Mouse (Mus musculus) embryonic facial prominence, embryonic 10.5 days (tissue): ENCODE measurements around the gene Ldah. TPM values are rescaled to one million over a fixed set of nuclear protein-coding genes. Genes with fewer than 3 reads are reported as not detected.
"Not testable (repeated sequence)": the region's sequence is repeated elsewhere in the genome, so short reads cannot be mapped to it uniquely, and the experiment has no call there.

Experiments used
- DNase-seq: peaks from one replicate; pipeline ENCODE4 v3.0.0-alpha.2; 2017; ENCODE audit warnings: low spot score
- H3K27ac ChIP-seq: fragments of 300-500 bp; sonication (generic); replicated peaks from 2 replicates; pipeline ENCODE4 v1.5.1; 2016; ENCODE audit warnings: mild to moderate bottlenecking
- H3K27me3 ChIP-seq: fragments of 300-500 bp; sonication (generic); replicated peaks from 2 replicates; pipeline ENCODE4 v1.6.1; 2016; ENCODE audit warnings: low read depth, mild to moderate bottlenecking; ENCODE audit not compliant: poor library complexity, severe bottlenecking
- H3K36me3 ChIP-seq: fragments of 300-500 bp; sonication (generic); replicated peaks from 2 replicates; pipeline ENCODE4 v1.6.1; 2016; ENCODE audit warnings: mild to moderate bottlenecking, moderate library complexity
- H3K4me1 ChIP-seq: fragments of 300-500 bp; sonication (generic); 2 replicates; pipeline ENCODE4 v1.6.1; 2016
- H3K4me3 ChIP-seq: fragments of 300-500 bp; sonication (generic); 2 replicates; pipeline ENCODE4 v1.5.1; 2016; ENCODE audit warnings: mild to moderate bottlenecking, moderate library complexity
- H3K9me3 ChIP-seq: fragments of 300-500 bp; sonication (generic); 2 replicates; pipeline ENCODE4 v1.6.1; 2016; ENCODE audit warnings: mild to moderate bottlenecking
- WGBS: fragments of 180-500 bp; shearing (Covaris S2); methylation state at CpG from one replicate; pipeline ENCODE4 v1.1.7; 2016; 5-methylcytosine and 5-hydroxymethylcytosine counted together
- polyA plus RNA-seq: library from polyadenylated mRNA; unstranded; fragments of >200 nt; fragmentation: Nextera tagmentation; extraction: Ambion mirVana; gene quantifications from 2 replicates; pipeline ENCODE4 v1.2.1, GENCODE M21; 2016

Ldah gene
- polyA plus RNA-seq: 67.3 and 69.5 TPM in 2 replicates

GRCm38 (mm10) chr12:8207978-8208403 is at the start of gene Ldah:
Ldah (plus strand) TSS chr12:8208107.
- Histone ChIP-seq H3K9me3 (0 out of 2 replicates have a peak, but pooled peaks cover 4% of the 10 kb centered on the region), H3K4me3 (peak within 1 kb of the TSS; percentile 88), H3K36me3 (0 out of 2 replicates have a peak, but pooled peaks cover 4% of the 10 kb centered on the region), H3K27me3 (no peaks in the 10 kb centered on the region), H3K27ac (peak within 1 kb of the TSS; percentile 87), H3K4me1 (peaks cover 7% of the 10 kb centered on the region)
- peak; percentile 92 for DNase-seq
- WGBS: under 1% methylated on average over 34 of the region's 34 CpGs

DNA sequence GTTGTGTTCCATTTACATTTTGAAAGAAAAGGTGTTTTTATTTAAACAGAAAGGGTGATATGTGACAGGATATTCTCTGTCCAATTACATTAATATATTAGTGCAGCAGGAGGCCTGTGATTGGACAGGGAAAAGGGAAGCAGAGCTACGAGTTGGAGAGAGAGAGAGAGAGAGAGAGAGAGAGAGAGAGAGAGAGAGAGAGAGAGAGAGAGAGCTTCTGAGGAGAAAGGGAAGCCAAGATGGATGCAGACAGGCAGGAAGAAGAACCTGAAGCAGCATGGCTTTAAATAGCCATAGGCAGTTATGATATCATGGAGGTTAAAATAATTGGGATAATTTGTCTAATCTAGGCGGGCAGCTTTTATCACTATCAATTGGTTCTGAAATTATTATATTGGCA is 40.2 kb upstream of the Ldah start:
- no peak for DNase-seq
- no peaks in the 10 kb centered on the region for H3K4me1 ChIP-seq
- no peak overlapping the region for H3K27ac ChIP-seq
- 67% methylated on average over 2 of the region's 2 CpGs for WGBS
- H3K4me3 ChIP-seq: no peak overlapping the region
- no peaks in the 10 kb centered on the region for H3K9me3 ChIP-seq
- H3K27me3 ChIP-seq: no peaks in the 10 kb centered on the region
- no peaks in the 10 kb centered on the region for H3K36me3 ChIP-seq

DNA sequence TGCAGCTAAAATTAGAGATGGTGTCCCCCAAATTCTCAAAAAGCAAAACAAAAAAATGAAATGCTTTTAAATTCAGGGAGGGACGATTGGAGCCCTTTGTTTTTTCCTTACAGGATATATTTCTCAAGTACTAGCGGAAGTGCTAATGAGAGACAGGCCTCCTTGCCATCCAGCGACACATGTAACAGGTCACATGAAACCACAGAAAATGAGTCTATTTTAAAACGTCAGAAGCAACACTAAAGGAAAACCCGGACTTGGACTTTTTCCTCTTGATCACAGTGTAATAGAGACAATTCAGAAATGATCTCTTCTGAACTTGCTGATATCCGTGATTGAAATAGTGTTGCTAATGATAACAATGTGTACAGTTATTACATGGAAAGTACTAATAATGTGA is 27.0 kb upstream of the Ldah start:
- WGBS: 50% methylated on average over 6 of the region's 6 CpGs
- no peaks in the 10 kb centered on the region for H3K4me1 ChIP-seq
- H3K9me3 ChIP-seq: no peaks in the 10 kb centered on the region
- DNase-seq: peak; percentile 10
- no peak overlapping the region for H3K27ac ChIP-seq
- no peak overlapping the region for H3K4me3 ChIP-seq
- H3K27me3 ChIP-seq: no peaks in the 10 kb centered on the region
- no peaks in the 10 kb centered on the region for H3K36me3 ChIP-seq

- no peaks in the 10 kb centered on the region for H3K27me3 ChIP-seq
- no peaks in the 10 kb centered on the region for H3K36me3 ChIP-seq
- no peaks in the 10 kb centered on the region for H3K4me1 ChIP-seq
- no peaks in the 10 kb centered on the region for H3K9me3 ChIP-seq
- H3K4me3 ChIP-seq: no peak overlapping the region
- H3K27ac ChIP-seq: no peak overlapping the region
- no peak for DNase-seq
Observed at GRCm38 (mm10) chr12:8181744-8182143, 26.2 kb upstream of the Ldah start.

GRCm38 (mm10) chr12:8184518-8184917 is 23.4 kb upstream of the Ldah start:
- Histone ChIP-seq H3K4me3 (no peak overlapping the region), H3K9me3 (no peaks in the 10 kb centered on the region), H3K36me3 (no peaks in the 10 kb centered on the region), H3K4me1 (no peaks in the 10 kb centered on the region), H3K27ac (no peak overlapping the region), H3K27me3 (no peaks in the 10 kb centered on the region)
- no peak for DNase-seq

- no peak for DNase-seq
- Histone ChIP-seq H3K36me3 (no peaks in the 10 kb centered on the region), H3K27ac (no peak overlapping the region), H3K4me1 (no peaks in the 10 kb centered on the region), H3K4me3 (no peak overlapping the region), H3K9me3 (no peaks in the 10 kb centered on the region), H3K27me3 (no peaks in the 10 kb centered on the region)
Observed at GRCm38 (mm10) chr12:8188161-8188560, 19.7 kb upstream of the Ldah start.

DNA sequence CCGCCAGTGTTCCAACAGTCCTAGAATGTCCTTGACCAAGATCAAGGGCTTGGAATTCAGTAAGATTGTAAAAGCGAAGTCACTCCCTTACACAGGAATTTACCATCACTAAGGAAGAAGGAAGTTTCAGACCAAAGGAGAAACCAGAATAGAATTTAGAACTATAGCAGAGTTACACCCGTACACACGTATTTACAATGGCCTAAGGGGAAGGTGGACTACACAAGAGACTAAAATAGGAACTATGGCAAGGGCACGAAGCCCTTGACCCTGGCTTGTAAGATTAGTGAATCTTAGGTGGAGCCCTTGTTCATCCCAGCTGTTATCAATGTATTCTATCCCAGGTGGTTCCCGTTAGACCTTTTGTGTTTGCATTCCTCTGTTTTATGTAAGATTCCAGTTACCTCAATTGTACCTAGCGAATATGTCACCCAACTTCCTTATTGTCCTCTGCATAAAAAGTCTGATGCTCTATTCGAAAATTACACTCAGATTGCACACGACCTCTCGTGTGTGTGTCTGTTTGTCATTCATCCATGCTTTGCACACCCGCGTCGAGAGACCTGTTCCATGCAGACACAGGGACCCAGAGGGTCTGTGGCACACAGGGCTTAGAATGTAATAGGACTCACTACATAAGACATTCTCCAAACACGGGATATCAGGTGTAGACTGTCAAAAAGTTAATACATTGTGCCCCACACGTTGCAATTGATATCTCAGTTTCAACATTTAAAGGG is 18.9 kb upstream of the Ldah start:
- 87% methylated on average over 15 of the region's 15 CpGs for WGBS
- DNase-seq, H3K36me3 ChIP-seq, H3K4me1 ChIP-seq, H3K9me3 ChIP-seq, H3K27ac ChIP-seq, H3K4me3 ChIP-seq, H3K27me3 ChIP-seq: not testable (repeated sequence)

GRCm38 (mm10) chr12:8189722-8190121 is 18.2 kb upstream of the Ldah start:
- Histone ChIP-seq H3K36me3 (no peaks in the 10 kb centered on the region), H3K4me1 (no peaks in the 10 kb centered on the region), H3K27me3 (no peaks in the 10 kb centered on the region), H3K9me3 (no peaks in the 10 kb centered on the region), H3K4me3 (no peak overlapping the region), H3K27ac (no peak overlapping the region)
- 77% methylated on average over 3 of the region's 3 CpGs for WGBS
- no peak for DNase-seq

DNA sequence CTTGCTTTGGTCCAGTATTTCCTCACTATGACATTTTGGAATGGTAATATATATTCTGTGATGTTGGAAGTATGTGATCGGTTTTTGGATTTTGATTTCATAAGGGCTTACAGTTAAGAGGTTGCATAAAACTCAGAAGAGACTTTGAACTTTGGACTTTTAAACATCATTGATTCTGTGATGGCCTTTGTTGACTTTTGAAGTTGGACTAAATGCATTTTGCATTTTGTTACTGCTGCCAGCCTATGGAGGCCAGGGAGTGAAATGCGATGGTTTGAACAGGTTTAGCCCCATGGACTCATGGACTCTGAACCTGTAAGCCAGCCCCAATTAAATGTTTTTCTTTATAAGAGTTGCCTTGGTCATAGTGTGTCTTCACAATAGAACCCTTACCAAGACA is 2.2 kb upstream of the Ldah start:
- no peaks in the 10 kb centered on the region for H3K36me3 ChIP-seq
- no peak overlapping the region for H3K4me3 ChIP-seq
- H3K27me3 ChIP-seq: no peaks in the 10 kb centered on the region
- H3K4me1 ChIP-seq: peaks cover 7% of the 10 kb centered on the region
- H3K27ac ChIP-seq: no peak overlapping the region
- no peak for DNase-seq
- no peaks in the 10 kb centered on the region for H3K9me3 ChIP-seq
- 88% methylated on average over 2 of the region's 2 CpGs for WGBS

- Histone ChIP-seq H3K4me1 (peaks cover 7% of the 10 kb centered on the region), H3K27ac (peak overlapping the region; percentile 87), H3K36me3 (0 out of 2 replicates have a peak, but pooled peaks cover under 1% of the 10 kb centered on the region), H3K4me3 (peak overlapping the region; percentile 88), H3K27me3 (no peaks in the 10 kb centered on the region), H3K9me3 (0 out of 2 replicates have a peak, but pooled peaks cover 4% of the 10 kb centered on the region)
- 18% methylated on average over 5 of the region's 5 CpGs for WGBS
- no peak for DNase-seq
Observed at GRCm38 (mm10) chr12:8207578-8207977, 329 bp upstream of the Ldah start.

DNA sequence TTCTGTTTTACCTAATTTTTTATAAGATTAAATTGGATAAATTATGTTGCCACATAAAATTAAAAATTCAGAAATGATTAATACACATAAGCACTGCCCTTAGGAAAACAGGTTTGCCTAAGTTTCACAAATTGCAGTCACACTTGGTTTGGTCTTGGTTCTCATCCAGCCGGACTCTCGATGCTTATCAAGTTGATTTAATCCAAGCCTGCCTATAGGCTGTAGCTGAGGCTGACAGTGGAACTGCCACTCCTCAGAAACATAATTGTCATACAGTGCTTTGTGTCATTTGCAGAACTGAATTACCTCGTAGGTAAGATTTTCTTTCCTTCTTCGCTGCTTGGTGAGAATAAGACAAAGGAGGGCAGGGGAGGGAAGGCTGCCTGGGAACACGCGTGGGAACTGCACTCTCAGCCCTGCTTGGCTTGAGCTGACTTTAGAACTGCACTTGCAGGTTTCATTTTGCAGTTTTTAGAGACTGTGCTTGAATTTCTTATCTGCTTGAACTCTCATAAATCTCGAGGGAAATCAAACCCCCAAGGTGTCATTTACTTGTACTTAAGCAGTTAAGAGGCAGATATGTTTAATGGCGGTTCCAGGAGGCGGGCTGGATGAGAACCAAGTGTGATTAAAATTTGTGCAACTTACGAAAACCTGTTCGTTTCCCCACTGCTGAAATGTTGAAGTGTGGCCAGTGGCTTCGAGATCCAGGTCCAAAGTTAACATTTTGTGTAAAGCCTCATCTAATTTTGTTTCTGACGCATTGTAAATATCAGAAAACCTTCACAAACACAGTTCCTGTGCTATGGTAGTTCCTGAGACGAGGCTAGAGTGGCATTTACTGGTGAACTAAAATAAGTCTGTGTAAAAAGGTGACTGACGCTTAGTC is 8.7 kb downstream of the Ldah start:
- H3K9me3 ChIP-seq: 0 out of 2 replicates have a peak, but pooled peaks cover 4% of the 10 kb centered on the region

GRCm38 (mm10) chr12:8223036-8223435 is 15.1 kb downstream of the Ldah start:
- Histone ChIP-seq H3K4me3 (no peak overlapping the region), H3K27ac (no peak overlapping the region), H3K27me3 (no peaks in the 10 kb centered on the region), H3K4me1 (no peaks in the 10 kb centered on the region), H3K36me3 (peaks cover 25% of the 10 kb centered on the region), H3K9me3 (no peaks in the 10 kb centered on the region)
- DNase-seq: no peak
- WGBS: 92% methylated on average over 6 of the region's 6 CpGs

More for the DNA sequence above, 8.7 kb downstream of the Ldah start:
- Histone ChIP-seq H3K4me3 (no peak overlapping the region), H3K27ac (no peak overlapping the region), H3K4me1 (no peaks in the 10 kb centered on the region), H3K36me3 (peaks cover 11% of the 10 kb centered on the region), H3K27me3 (no peaks in the 10 kb centered on the region)
- DNase-seq: no peak
- 90% methylated on average over 15 of the region's 15 CpGs for WGBS

DNA sequence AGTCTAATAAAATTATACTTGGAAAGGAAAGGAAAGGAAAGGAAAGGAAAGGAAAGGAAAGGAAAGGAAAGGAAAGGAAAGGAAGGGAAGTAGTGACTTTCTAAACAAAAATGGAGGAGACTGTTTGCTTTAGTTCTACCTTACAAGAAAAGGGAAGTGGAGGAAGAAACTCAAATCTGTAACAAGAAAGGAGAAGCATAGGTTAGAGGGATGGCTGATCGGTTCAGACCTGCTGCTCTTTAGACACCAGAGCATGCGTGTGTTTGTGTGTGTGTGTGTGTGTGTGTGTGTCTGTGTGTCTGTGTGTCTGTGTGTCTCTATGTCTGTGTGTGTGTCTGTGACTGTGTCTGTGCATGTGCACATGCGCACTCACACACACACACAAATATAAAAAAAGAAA is 23.2 kb downstream of the Ldah start:
- H3K9me3 ChIP-seq: no peaks in the 10 kb centered on the region
- H3K4me3 ChIP-seq: no peak overlapping the region
- 98% methylated on average over 3 of the region's 3 CpGs for WGBS
- H3K27ac ChIP-seq: no peak overlapping the region
- H3K27me3 ChIP-seq: no peaks in the 10 kb centered on the region
- DNase-seq: no peak
- H3K36me3 ChIP-seq: peaks cover 19% of the 10 kb centered on the region
- H3K4me1 ChIP-seq: no peaks in the 10 kb centered on the region
